Mouse (Mus musculus) neural tube, embryonic 12.5 days (tissue): ENCODE data around the gene Necab2. TPM values are rescaled to one million over a fixed set of nuclear protein-coding genes. Genes with fewer than 3 reads are reported as not detected.

Experiments
- ATAC-seq: fragments of 200-750 bp; cut with Nextera tagmentation; 2 replicates; pipeline ENCODE4 v1.8.0; 2017; ENCODE audit warnings: low read depth, mild to moderate bottlenecking, moderate TSS enrichment, moderate library complexity; ENCODE audit not compliant: low FRiP score
- H3K27ac ChIP-seq: fragments of 300-500 bp; sonication (generic); 2 replicates; pipeline ENCODE4 v1.5.1; 2016
- H3K27me3 ChIP-seq: fragments of 300-500 bp; sonication (generic); replicated peaks from 2 replicates; pipeline ENCODE4 v1.6.1; 2016; ENCODE audit warnings: mild to moderate bottlenecking
- H3K36me3 ChIP-seq: fragments of 300-500 bp; sonication (generic); 2 replicates; pipeline ENCODE4 v1.6.1; 2016; ENCODE audit warnings: mild to moderate bottlenecking
- H3K4me1 ChIP-seq: fragments of 300-500 bp; sonication (generic); 2 replicates; pipeline ENCODE4 v1.6.1; 2016
- H3K4me2 ChIP-seq: fragments of 300-500 bp; sonication (generic); replicated peaks from 2 replicates; pipeline ENCODE4 v1.6.1; 2016; ENCODE audit warnings: mild to moderate bottlenecking
- H3K4me3 ChIP-seq: fragments of 300-500 bp; sonication (generic); 2 replicates; pipeline ENCODE4 v1.5.1; 2016
- H3K9ac ChIP-seq: fragments of 300-500 bp; sonication (generic); 2 replicates; pipeline ENCODE4 v1.6.1; 2016; ENCODE audit warnings: mild to moderate bottlenecking
- H3K9me3 ChIP-seq: fragments of 300-500 bp; sonication (generic); 2 replicates; pipeline ENCODE4 v1.6.1; 2016; ENCODE audit warnings: mild to moderate bottlenecking
- WGBS: fragments of 180-500 bp; shearing (Covaris S2); methylation state at CpG from one replicate; pipeline ENCODE4 v1.1.7; 2016; 5-methylcytosine and 5-hydroxymethylcytosine counted together
- polyA plus RNA-seq: library from polyadenylated mRNA; unstranded; fragments of >200 nt; fragmentation: Nextera tagmentation; extraction: Ambion mirVana; gene quantifications from 2 replicates; pipeline ENCODE4 v1.2.1, GENCODE M21; 2016

The Necab2 gene
- polyA plus RNA-seq, 1 experiment from 2014 or later: 29.5 TPM

DNA sequence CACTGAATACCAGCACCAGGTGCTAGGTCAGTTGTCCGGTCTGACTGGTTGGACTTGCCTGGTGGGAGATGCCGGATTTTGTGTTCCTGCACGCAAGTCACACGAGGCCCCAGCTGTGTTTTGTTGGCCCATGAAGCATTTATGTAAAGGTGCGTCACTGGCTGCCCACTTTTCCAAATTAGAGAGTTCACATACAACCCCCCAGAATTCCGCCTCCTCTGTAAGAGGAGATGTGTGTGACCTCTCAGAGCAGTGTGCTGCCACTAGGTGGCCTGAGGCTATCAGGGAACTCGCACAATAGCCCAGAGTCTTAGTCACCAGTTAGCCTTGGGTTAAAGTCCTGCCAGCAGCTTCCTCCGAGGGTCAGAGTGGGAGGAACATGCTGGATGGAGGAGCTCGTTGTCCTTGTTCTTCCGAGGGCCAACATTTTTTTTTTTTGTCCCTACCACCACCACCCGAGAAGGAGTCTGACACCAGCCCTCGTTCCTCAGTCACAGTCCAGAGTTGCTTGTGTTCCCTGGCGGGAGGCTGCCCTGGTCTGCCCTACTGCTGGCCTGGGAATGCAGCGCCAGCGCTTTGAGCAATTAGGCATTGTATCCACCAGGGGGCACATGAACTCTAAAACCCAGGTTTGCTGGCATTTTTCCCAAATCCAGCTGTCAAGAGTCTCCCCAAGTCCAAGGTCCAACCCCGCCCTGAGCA lies 6.1 kb upstream of the Necab2 start:
- no peaks in the 10 kb centered on the region for H3K9me3 ChIP-seq
- H3K27ac ChIP-seq: no peak overlapping the region
- ATAC-seq: no peak
- 12% methylated on average over 16 of the region's 16 CpGs for WGBS
- no peak overlapping the region for H3K9ac ChIP-seq
- no peaks in the 10 kb centered on the region for H3K36me3 ChIP-seq
- H3K4me2 ChIP-seq: peak overlapping the region; percentile 30; the same call in 1 of the 2 replicates
- H3K27me3 ChIP-seq: no peaks in the 10 kb centered on the region
- no peak overlapping the region for H3K4me3 ChIP-seq
- peaks cover 12% of the 10 kb centered on the region; the same call in 1 of the 2 replicates for H3K4me1 ChIP-seq

DNA sequence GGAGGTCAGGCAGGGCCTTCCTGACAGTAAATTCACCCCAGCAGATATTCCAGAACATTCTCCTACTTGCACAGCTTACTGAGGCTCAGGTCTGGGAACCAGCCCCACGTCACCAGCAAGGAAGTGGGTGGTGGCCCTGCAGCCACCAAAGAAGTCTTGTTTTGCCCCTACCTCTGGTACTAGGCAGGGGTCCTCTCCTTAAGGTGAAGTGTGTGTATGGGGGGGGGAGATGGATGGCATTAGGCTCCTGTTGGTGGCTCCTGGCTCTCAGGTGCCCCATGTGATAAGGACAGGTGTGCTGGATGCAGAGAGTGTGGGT lies 5.6 kb upstream of the Necab2 start:
- 45% methylated on average over 1 of the region's 1 CpGs for WGBS
- no peaks in the 10 kb centered on the region for H3K9me3 ChIP-seq
- no peak overlapping the region for H3K9ac ChIP-seq
- peaks cover 3% of the 10 kb centered on the region; the same call in 1 of the 2 replicates for H3K27me3 ChIP-seq
- no peaks in the 10 kb centered on the region for H3K36me3 ChIP-seq
- H3K4me3 ChIP-seq: no peak overlapping the region
- peaks cover 12% of the 10 kb centered on the region; the same call in 1 of the 2 replicates for H3K4me1 ChIP-seq
- ATAC-seq: no peak
- H3K4me2 ChIP-seq: peak overlapping the region; percentile 30; the same call in 1 of the 2 replicates
- H3K27ac ChIP-seq: no peak overlapping the region

DNA sequence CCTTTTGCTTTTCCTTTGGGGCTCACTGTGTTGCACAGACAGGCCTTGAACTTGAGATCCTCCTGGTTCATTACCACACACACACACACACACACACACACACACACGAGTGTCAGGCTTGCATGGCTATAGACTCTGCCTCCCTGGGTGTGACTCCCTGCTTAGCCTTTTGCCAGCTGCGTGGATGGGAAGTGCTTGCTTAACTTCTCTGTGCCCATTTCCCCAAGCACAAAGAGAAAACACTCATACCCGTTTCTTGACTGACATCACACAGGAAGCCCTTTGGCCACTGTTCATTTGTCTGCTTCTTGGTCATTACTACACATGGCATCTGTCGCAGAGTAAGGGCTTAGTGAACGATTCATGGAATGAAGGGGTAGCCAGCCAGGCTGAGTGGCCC lies 4.5 kb upstream of the Necab2 start:
- Histone ChIP-seq H3K9ac (no peak overlapping the region), H3K4me3 (no peak overlapping the region), H3K36me3 (no peaks in the 10 kb centered on the region), H3K27ac (no peak overlapping the region), H3K4me2 (no peak overlapping the region), H3K4me1 (peaks cover 12% of the 10 kb centered on the region; the same call in 1 of the 2 replicates), H3K9me3 (no peaks in the 10 kb centered on the region), H3K27me3 (peaks cover 4% of the 10 kb centered on the region; the same call in 1 of the 2 replicates)
- 73% methylated on average over 5 of the region's 5 CpGs for WGBS
- ATAC-seq: no peak

DNA sequence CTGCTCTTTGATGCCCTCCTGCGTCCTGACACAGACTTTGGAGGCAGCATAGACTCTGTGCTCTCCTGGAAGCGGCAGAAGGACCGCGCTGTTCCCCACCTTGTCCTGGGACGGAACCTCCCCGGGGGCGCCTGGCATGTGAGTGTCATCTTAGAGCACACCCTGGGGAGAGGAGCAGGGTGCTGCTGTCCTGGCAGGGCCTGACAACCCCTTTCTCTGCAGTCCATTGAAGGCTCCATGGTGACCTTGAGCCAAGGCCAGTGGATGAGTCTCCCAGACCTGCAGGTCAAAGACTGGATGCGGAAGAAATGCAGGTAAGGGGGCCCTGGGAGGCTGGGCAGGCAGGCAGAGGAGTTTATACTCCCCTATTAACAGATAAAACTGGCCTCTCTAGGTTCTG lies 3.5 kb upstream of the Necab2 start:
- Histone ChIP-seq H3K27ac (no peak overlapping the region), H3K27me3 (peaks cover 9% of the 10 kb centered on the region; the same call in 1 of the 2 replicates), H3K36me3 (no peaks in the 10 kb centered on the region), H3K9me3 (no peaks in the 10 kb centered on the region), H3K4me1 (peaks cover 14% of the 10 kb centered on the region), H3K4me2 (no peak overlapping the region), H3K9ac (no peak overlapping the region), H3K4me3 (no peak overlapping the region)
- 92% methylated on average over 8 of the region's 8 CpGs for WGBS
- ATAC-seq: no peak

DNA sequence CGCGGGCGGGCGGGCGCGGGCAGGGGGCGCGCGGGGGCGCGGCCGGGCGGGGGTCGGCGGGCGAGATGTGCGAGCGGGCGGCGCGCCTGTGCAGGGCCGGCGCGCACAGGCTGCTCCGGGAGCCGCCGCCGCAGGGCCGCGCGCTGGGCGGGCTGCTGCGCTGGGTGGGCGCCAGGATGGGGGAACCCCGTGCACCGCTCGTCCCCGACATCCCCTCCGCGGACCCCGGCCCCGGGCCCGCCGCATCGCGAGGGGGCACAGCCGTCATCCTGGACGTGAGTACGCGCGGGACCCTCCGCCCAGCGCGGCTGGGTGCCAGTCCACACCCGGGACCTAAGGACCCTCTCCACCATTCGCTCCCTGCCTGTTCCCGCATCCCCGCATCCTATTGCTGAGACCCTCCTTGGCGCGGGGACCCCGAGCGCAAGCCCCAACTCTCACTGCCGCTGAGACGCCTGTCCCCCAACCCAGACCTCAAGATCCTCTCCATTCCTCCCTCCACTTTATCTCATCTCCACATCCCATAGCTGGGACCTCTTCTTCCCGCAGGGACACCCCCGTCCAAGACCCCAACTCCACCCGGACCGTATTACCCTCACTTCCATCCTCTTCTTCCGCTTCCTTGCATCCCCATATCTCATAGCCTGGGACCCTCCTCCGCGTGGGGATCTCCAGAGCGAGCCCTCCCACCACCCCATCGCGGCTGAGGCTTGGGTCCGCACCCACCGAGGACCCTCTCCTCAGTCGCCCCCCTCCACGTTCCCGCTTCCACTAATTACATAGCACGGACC lies 666 bp downstream of the Necab2 start:
- Histone ChIP-seq H3K4me2 (peak overlapping the region; percentile 91), H3K4me1 (peaks cover 7% of the 10 kb centered on the region), H3K9ac (peak overlapping the region; percentile 75), H3K27ac (no peak overlapping the region), H3K27me3 (peaks cover 27% of the 10 kb centered on the region), H3K4me3 (peak overlapping the region; percentile 73), H3K36me3 (no peaks in the 10 kb centered on the region), H3K9me3 (no peaks in the 10 kb centered on the region)
- under 1% methylated on average over 46 of the region's 80 CpGs for whole genome bisulfite sequencing
- ATAC-seq: peak; percentile 55

DNA sequence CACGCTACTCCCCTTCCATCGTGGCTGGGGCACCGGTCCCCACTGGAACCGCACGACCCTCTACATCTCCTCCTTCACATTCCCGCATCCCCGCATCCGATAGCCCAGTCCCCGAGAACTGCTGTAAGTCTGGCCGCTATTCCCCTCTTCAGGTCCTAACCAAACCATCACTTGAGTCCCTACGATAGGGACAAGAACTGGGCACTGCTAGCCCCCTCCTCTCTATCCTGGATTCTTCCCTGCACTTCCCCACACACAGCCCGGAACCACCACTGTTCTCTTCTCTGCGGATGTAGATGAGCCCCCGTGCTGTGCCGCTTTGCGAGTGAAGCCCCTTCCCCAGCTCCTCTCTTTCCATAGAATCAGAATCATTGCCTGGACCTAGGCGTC lies 1.3 kb downstream of the Necab2 start:
- peaks cover 27% of the 10 kb centered on the region for H3K27me3 ChIP-seq
- no peaks in the 10 kb centered on the region for H3K36me3 ChIP-seq
- H3K27ac ChIP-seq: no peak overlapping the region
- ATAC-seq: no peak
- peaks cover 7% of the 10 kb centered on the region for H3K4me1 ChIP-seq
- H3K9me3 ChIP-seq: no peaks in the 10 kb centered on the region
- peak overlapping the region; percentile 73 for H3K4me3 ChIP-seq
- peak overlapping the region; percentile 73 for H3K9ac ChIP-seq
- H3K4me2 ChIP-seq: peak overlapping the region; percentile 91
- WGBS: 2% methylated on average over 16 of the region's 17 CpGs

DNA sequence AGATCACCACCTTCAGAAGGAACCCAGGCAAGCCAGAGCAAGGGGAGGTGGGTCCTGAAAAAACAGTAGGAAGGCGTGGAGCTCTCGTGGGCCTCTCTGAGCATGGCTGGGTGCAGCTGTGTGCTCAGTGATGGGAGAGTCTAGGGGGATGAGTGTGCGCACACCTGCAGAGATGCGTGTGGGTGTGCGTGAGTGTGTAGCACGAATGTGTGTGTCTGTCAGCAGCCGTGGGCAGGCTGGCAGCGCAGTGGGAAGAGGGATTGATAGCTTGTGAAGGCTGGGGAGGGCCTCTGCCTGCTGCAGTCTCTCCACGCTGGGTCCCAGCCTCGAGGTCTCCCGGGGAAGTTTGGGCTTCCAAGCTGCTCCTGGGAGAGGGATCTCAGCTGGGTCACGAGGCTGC lies 3.1 kb downstream of the Necab2 start:
- no peak overlapping the region for H3K4me2 ChIP-seq
- H3K9ac ChIP-seq: no peak overlapping the region
- no peak overlapping the region for H3K4me3 ChIP-seq
- H3K9me3 ChIP-seq: no peaks in the 10 kb centered on the region
- ATAC-seq: no peak
- H3K27me3 ChIP-seq: peaks cover 27% of the 10 kb centered on the region
- WGBS: 81% methylated on average over 12 of the region's 12 CpGs
- H3K4me1 ChIP-seq: peaks cover 7% of the 10 kb centered on the region
- no peaks in the 10 kb centered on the region for H3K36me3 ChIP-seq
- H3K27ac ChIP-seq: no peak overlapping the region

DNA sequence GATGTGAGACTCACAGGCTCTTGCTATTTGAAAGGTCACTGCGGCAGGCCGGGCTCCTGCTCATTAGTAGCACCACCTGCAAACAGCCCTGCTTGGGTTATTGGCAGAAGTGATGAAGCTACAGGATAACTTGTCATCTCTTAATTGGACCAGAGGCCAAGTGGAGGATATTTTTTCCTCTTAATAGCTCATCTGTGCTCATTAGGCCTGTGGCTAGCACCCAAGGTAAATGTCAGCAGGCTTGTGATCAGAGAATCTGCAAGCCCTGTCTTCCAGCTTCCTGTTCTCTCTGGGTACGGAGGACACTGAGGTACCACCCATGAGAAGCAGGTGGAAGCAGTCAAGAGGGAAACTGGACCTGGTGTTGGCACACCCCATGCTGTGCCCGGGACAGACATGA lies 4.6 kb downstream of the Necab2 start:
- Histone ChIP-seq H3K36me3 (no peaks in the 10 kb centered on the region), H3K9ac (no peak overlapping the region), H3K4me1 (peaks cover 7% of the 10 kb centered on the region), H3K27me3 (peaks cover 24% of the 10 kb centered on the region), H3K4me2 (no peak overlapping the region), H3K27ac (no peak overlapping the region), H3K4me3 (no peak overlapping the region), H3K9me3 (no peaks in the 10 kb centered on the region)
- ATAC-seq: no peak
- WGBS: 93% methylated on average over 4 of the region's 4 CpGs

DNA sequence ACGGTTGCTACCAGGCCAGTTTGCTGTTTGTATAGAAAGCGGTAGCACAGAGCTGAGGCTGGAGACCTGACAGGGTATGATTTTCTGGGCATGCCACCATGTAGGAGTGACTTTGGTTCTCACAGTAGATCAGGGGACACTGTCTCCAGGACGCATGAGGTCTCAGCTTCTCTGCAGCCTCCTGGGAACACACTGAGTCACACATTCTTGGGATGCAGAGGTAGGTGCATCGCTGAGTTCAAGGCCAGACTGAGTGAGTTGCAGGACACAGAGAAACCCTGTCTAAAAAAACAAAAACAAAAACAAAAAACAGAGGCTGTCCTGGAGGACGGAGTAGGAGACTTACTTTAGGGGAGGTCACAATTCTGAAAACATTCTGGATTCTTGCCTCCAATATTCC lies 6.4 kb downstream of the Necab2 start:
- no peak overlapping the region for H3K4me2 ChIP-seq
- peaks cover 2% of the 10 kb centered on the region for H3K4me1 ChIP-seq
- no peak for ATAC-seq
- no peaks in the 10 kb centered on the region for H3K9me3 ChIP-seq
- peaks cover 19% of the 10 kb centered on the region for H3K27me3 ChIP-seq
- H3K4me3 ChIP-seq: no peak overlapping the region
- H3K9ac ChIP-seq: no peak overlapping the region
- 87% methylated on average over 5 of the region's 5 CpGs for WGBS
- no peaks in the 10 kb centered on the region for H3K36me3 ChIP-seq
- H3K27ac ChIP-seq: no peak overlapping the region

DNA sequence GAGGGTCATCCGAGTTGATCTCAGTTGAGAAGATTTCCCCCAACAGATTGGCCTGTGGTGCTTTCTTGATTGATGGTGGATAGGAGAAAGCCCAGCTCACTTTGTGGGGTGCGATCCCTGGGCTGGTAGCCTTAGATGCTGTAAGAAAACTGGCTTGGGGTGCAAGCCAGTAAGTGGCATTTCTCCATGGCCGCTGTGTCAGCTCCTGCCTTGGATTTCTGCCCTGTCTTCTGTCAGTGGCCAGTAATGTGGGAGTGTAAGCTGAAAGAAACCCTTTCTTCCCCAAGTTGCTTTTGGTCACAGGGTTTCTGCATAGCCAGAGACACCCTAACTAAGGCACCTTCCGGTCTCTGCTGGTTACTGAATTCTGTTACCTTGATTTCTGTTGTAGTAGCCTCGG lies 9.5 kb downstream of the Necab2 start:
- ATAC-seq: no peak
- no peak overlapping the region for H3K4me3 ChIP-seq
- 93% methylated on average over 5 of the region's 5 CpGs for WGBS
- no peaks in the 10 kb centered on the region for H3K9me3 ChIP-seq
- H3K4me1 ChIP-seq: peaks cover 10% of the 10 kb centered on the region
- H3K27ac ChIP-seq: no peak overlapping the region
- H3K4me2 ChIP-seq: no peak overlapping the region
- no peaks in the 10 kb centered on the region for H3K36me3 ChIP-seq
- H3K27me3 ChIP-seq: no peaks in the 10 kb centered on the region
- no peak overlapping the region for H3K9ac ChIP-seq

DNA sequence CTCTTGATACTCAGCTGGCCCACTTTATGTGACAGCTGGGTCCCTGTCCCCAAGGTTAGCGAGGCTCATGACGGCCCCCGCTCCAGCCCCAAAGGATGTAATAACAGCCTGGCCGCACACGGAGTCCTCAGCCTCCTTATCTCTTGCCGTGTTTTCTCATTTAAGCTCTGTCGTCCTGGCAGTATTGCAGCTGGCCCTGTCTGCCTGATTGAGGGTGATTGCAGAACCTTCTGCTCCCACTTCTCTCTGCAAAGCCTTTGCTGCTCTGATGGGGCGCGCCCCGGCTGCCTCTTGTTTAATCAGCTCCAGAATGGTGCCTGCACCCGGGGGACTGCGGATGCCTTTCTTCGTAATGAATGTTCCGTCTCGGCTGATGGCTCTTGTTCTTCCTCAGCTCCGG lies 13.2 kb downstream of the Necab2 start:
- no peak for ATAC-seq
- Histone ChIP-seq H3K9ac (no peak overlapping the region), H3K4me3 (no peak overlapping the region), H3K27ac (no peak overlapping the region), H3K4me1 (peaks cover 22% of the 10 kb centered on the region), H3K36me3 (no peaks in the 10 kb centered on the region), H3K4me2 (no peak overlapping the region; the same call in 1 of the 2 replicates), H3K9me3 (no peaks in the 10 kb centered on the region), H3K27me3 (no peaks in the 10 kb centered on the region; the same call in 1 of the 2 replicates)
- WGBS: 37% methylated on average over 16 of the region's 16 CpGs

DNA sequence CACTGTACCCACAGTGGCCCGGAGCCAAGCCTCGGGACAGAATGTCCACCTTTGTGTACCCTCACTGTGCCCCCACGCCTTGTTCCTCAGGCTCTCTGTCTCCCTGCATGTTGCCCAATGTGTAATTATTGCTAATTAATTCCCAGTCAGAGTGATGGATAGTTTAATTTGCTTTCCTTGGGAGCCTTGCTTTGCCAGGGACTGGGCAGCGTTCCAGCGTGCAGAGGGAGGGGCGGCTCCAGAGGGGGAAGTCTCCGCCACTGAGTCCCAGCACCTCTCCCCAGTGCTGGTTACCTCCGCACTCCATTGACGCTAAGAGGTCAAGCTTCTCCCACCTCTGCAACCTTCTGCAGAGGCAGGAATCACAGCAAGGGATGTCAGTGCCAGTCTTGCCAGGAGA lies 14.8 kb downstream of the Necab2 start:
- H3K36me3 ChIP-seq: no peaks in the 10 kb centered on the region
- H3K27ac ChIP-seq: no peak overlapping the region
- H3K27me3 ChIP-seq: peaks cover 13% of the 10 kb centered on the region
- peak; percentile 59 for ATAC-seq
- no peak overlapping the region for H3K9ac ChIP-seq
- no peak overlapping the region for H3K4me2 ChIP-seq
- peaks cover 35% of the 10 kb centered on the region for H3K4me1 ChIP-seq
- no peak overlapping the region for H3K4me3 ChIP-seq
- no peaks in the 10 kb centered on the region for H3K9me3 ChIP-seq
- WGBS: 50% methylated on average over 9 of the region's 9 CpGs
